Mouse (Mus musculus) brain, embryonic 14.5 days (tissue): ENCODE measurements at regions not wholly inside any gene's neighbourhood (a gene's known extent, or its start where the extent isn't known, plus 50 kb on each side); places are given as distances from the start of the nearest gene placed in this dataset.

ENCODE experiments used
- DNase-seq: peaks from one replicate; pipeline ENCODE4 v3.0.0-alpha.2; 2011; ENCODE audit warnings: low read depth
- CTCF ChIP-seq: fragments of 200-500 bp; IDR thresholded peaks from 2 replicates; pipeline ENCODE4 v1.5.1; 2012; ENCODE audit warnings: inconsistent platforms, mild to moderate bottlenecking, moderate library complexity, borderline replicate concordance; ENCODE audit not compliant: insufficient read depth, insufficient read length; ENCODE audit errors: extremely low read depth
- POLR2A ChIP-seq: fragments of 200-500 bp; IDR thresholded peaks from 2 replicates; pipeline ENCODE4 v1.6.1; 2012; ENCODE audit warnings: mild to moderate bottlenecking, inconsistent platforms, borderline replicate concordance; ENCODE audit not compliant: poor library complexity, insufficient read depth, insufficient read length, severe bottlenecking; ENCODE audit errors: extremely low read depth

GRCm38 (mm10) chr13:28526299-28526698 is 269.0 kb downstream of the Gm11361 start:
- TF ChIP-seq POLR2A, result no peak
- no peak for TF ChIP-seq CTCF
- DNase-seq, result no peak

- DNase-seq, result no peak
- no peak for TF ChIP-seq CTCF
- TF ChIP-seq POLR2A, result no peak
Observed at GRCm38 (mm10) chr13:28524411-28524810, 267.1 kb downstream of the Gm11361 start.

GRCm38 (mm10) chr13:28520127-28520482 is 262.8 kb downstream of the Gm11361 start:
- no peak for TF ChIP-seq POLR2A
- no peak for TF ChIP-seq CTCF
- no peak for DNase-seq

GRCm38 (mm10) chr13:28519383-28520126 is 262.2 kb downstream of the Gm11361 start:
- peak; percentile 58 for DNase-seq
- TF ChIP-seq CTCF, result no peak
- no peak for TF ChIP-seq POLR2A

- no peak for DNase-seq
- TF ChIP-seq POLR2A (no peak), CTCF (no peak)
Observed at GRCm38 (mm10) chr13:28517161-28517560, 259.8 kb downstream of the Gm11361 start.

- TF ChIP-seq CTCF (no peak), POLR2A (no peak)
Observed at GRCm38 (mm10) chr13:28516636-28517035, 259.3 kb downstream of the Gm11361 start.

GRCm38 (mm10) chr13:28514245-28514644 is 256.9 kb downstream of the Gm11361 start:
- TF ChIP-seq CTCF, result no peak
- no peak for TF ChIP-seq POLR2A
- DNase-seq, result no peak

More at GRCm38 (mm10) chr13:28516636-28517035, 259.3 kb downstream of the Gm11361 start:
- peak; percentile 50 for DNase-seq

GRCm38 (mm10) chr13:28513336-28513735 is 256.0 kb downstream of the Gm11361 start:
- DNase-seq, result no peak
- TF ChIP-seq CTCF (no peak), POLR2A (no peak)

- DNase-seq, result peak; percentile 86
- TF ChIP-seq POLR2A, result no peak
- TF ChIP-seq CTCF, result no peak
Observed at GRCm38 (mm10) chr13:28512573-28513334, 255.4 kb downstream of the Gm11361 start.

- TF ChIP-seq CTCF (no peak), POLR2A (no peak)
- DNase-seq, result no peak
Observed at GRCm38 (mm10) chr13:28508184-28508583, 250.9 kb downstream of the Gm11361 start.

- DNase-seq, result peak; percentile 22
- TF ChIP-seq POLR2A, result no peak
Observed at GRCm38 (mm10) chr13:28507783-28508182, 250.5 kb downstream of the Gm11361 start.

GRCm38 (mm10) chr13:28504340-28504739 is 247.0 kb downstream of the Gm11361 start:
- no peak for TF ChIP-seq CTCF
- TF ChIP-seq POLR2A, result no peak
- DNase-seq, result no peak
